Mouse (Mus musculus) neural tube, embryonic 12.5 days (tissue): ENCODE measurements around the gene Trim63. TPM values are rescaled to one million over a fixed set of nuclear protein-coding genes. Genes with fewer than 3 reads are reported as not detected.

Experiments used
- ATAC-seq: fragments of 200-750 bp; cut with Nextera tagmentation; 2 replicates; pipeline ENCODE4 v1.8.0; 2017; ENCODE audit warnings: low read depth, mild to moderate bottlenecking, moderate TSS enrichment, moderate library complexity; ENCODE audit not compliant: low FRiP score
- H3K27ac ChIP-seq: fragments of 300-500 bp; sonication (generic); 2 replicates; pipeline ENCODE4 v1.5.1; 2016
- H3K27me3 ChIP-seq: fragments of 300-500 bp; sonication (generic); replicated peaks from 2 replicates; pipeline ENCODE4 v1.6.1; 2016; ENCODE audit warnings: mild to moderate bottlenecking
- H3K36me3 ChIP-seq: fragments of 300-500 bp; sonication (generic); 2 replicates; pipeline ENCODE4 v1.6.1; 2016; ENCODE audit warnings: mild to moderate bottlenecking
- H3K4me1 ChIP-seq: fragments of 300-500 bp; sonication (generic); 2 replicates; pipeline ENCODE4 v1.6.1; 2016
- H3K4me2 ChIP-seq: fragments of 300-500 bp; sonication (generic); replicated peaks from 2 replicates; pipeline ENCODE4 v1.6.1; 2016; ENCODE audit warnings: mild to moderate bottlenecking
- H3K4me3 ChIP-seq: fragments of 300-500 bp; sonication (generic); 2 replicates; pipeline ENCODE4 v1.5.1; 2016
- H3K9ac ChIP-seq: fragments of 300-500 bp; sonication (generic); 2 replicates; pipeline ENCODE4 v1.6.1; 2016; ENCODE audit warnings: mild to moderate bottlenecking
- H3K9me3 ChIP-seq: fragments of 300-500 bp; sonication (generic); 2 replicates; pipeline ENCODE4 v1.6.1; 2016; ENCODE audit warnings: mild to moderate bottlenecking
- WGBS: fragments of 180-500 bp; shearing (Covaris S2); methylation state at CpG from one replicate; pipeline ENCODE4 v1.1.7; 2016; 5-methylcytosine and 5-hydroxymethylcytosine counted together
- polyA plus RNA-seq: library from polyadenylated mRNA; unstranded; fragments of >200 nt; fragmentation: Nextera tagmentation; extraction: Ambion mirVana; gene quantifications from 2 replicates; pipeline ENCODE4 v1.2.1, GENCODE M21; 2016

Gene Trim63
- polyA plus RNA-seq, 1 experiment from 2014 or later = 2.9 TPM

- Histone ChIP-seq H3K4me1 (peaks cover 9% of the 10 kb centered on the region; the same call in 1 of the 2 replicates), H3K4me2 (no peak overlapping the region), H3K36me3 (no peaks in the 10 kb centered on the region), H3K27ac (no peak overlapping the region), H3K27me3 (peaks cover 14% of the 10 kb centered on the region), H3K4me3 (no peak overlapping the region), H3K9ac (no peak overlapping the region), H3K9me3 (no peaks in the 10 kb centered on the region)
- ATAC-seq = no peak
- 48% methylated on average over 5 of the region's 5 CpGs for WGBS
Observed at GRCm38 (mm10) chr4:134361215-134361614, 46.3 kb downstream of the Trim63 start.

GRCm38 (mm10) chr4:134362124-134362523 is 47.2 kb downstream of the Trim63 start:
- no peaks in the 10 kb centered on the region for H3K36me3 ChIP-seq
- 69% methylated on average over 9 of the region's 9 CpGs for WGBS

GRCm38 (mm10) chr4:134362586-134362985 is 47.7 kb downstream of the Trim63 start:
- no peak overlapping the region for H3K4me3 ChIP-seq
- peaks cover 9% of the 10 kb centered on the region for H3K27me3 ChIP-seq
- H3K9ac ChIP-seq = no peak overlapping the region
- WGBS = 21% methylated on average over 9 of the region's 9 CpGs
- no peak for ATAC-seq
- no peaks in the 10 kb centered on the region for H3K9me3 ChIP-seq
- H3K36me3 ChIP-seq = no peaks in the 10 kb centered on the region
- no peak overlapping the region; the same call in 1 of the 2 replicates for H3K4me2 ChIP-seq
- H3K4me1 ChIP-seq = 0 out of 2 replicates have a peak, but pooled peaks cover 3% of the 10 kb centered on the region
- H3K27ac ChIP-seq = no peak overlapping the region

More at GRCm38 (mm10) chr4:134362124-134362523, 47.2 kb downstream of the Trim63 start:
- H3K4me1 ChIP-seq = peaks cover 6% of the 10 kb centered on the region; the same call in 1 of the 2 replicates
- H3K4me3 ChIP-seq = no peak overlapping the region
- no peak for ATAC-seq
- peaks cover 14% of the 10 kb centered on the region for H3K27me3 ChIP-seq
- H3K9me3 ChIP-seq = no peaks in the 10 kb centered on the region
- H3K4me2 ChIP-seq = no peak overlapping the region
- no peak overlapping the region for H3K27ac ChIP-seq
- H3K9ac ChIP-seq = no peak overlapping the region

- WGBS = 47% methylated on average over 5 of the region's 5 CpGs
- Histone ChIP-seq H3K27me3 (peaks cover 26% of the 10 kb centered on the region), H3K9me3 (no peaks in the 10 kb centered on the region), H3K4me1 (0 out of 2 replicates have a peak, but pooled peaks cover 3% of the 10 kb centered on the region), H3K9ac (no peak overlapping the region), H3K4me3 (no peak overlapping the region), H3K4me2 (no peak overlapping the region), H3K27ac (no peak overlapping the region), H3K36me3 (no peaks in the 10 kb centered on the region)
- ATAC-seq = no peak
Observed at GRCm38 (mm10) chr4:134365280-134365679, 50.4 kb downstream of the Trim63 start.

GRCm38 (mm10) chr4:134370649-134371221 is 55.8 kb downstream of the Trim63 start:
- Histone ChIP-seq H3K9ac (0 out of 2 replicates have a peak overlapping the region, but pooled peaks have one; percentile 17), H3K27ac (no peak overlapping the region), H3K36me3 (no peaks in the 10 kb centered on the region), H3K9me3 (no peaks in the 10 kb centered on the region), H3K4me2 (peak overlapping the region; percentile 94), H3K4me1 (peaks cover 17% of the 10 kb centered on the region), H3K4me3 (peak overlapping the region; percentile 46), H3K27me3 (peaks cover 40% of the 10 kb centered on the region)
- ATAC-seq = no peak
- 1% methylated on average over 18 of the region's 18 CpGs for WGBS

- Histone ChIP-seq H3K36me3 (no peaks in the 10 kb centered on the region), H3K27ac (no peak overlapping the region), H3K9me3 (no peaks in the 10 kb centered on the region), H3K4me3 (peak overlapping the region; percentile 46), H3K27me3 (peaks cover 40% of the 10 kb centered on the region), H3K4me1 (peaks cover 17% of the 10 kb centered on the region), H3K9ac (0 out of 2 replicates have a peak overlapping the region, but pooled peaks have one; percentile 17), H3K4me2 (peak overlapping the region; percentile 94)
- 1% methylated on average over 17 of the region's 17 CpGs for WGBS
- ATAC-seq = no peak
Observed at GRCm38 (mm10) chr4:134371316-134371855, 56.5 kb downstream of the Trim63 start.

- no peaks in the 10 kb centered on the region for H3K9me3 ChIP-seq
- H3K4me3 ChIP-seq = peak overlapping the region; percentile 46
- H3K27ac ChIP-seq = no peak overlapping the region
- H3K27me3 ChIP-seq = peaks cover 40% of the 10 kb centered on the region
- peak; percentile 75 for ATAC-seq
- H3K36me3 ChIP-seq = no peaks in the 10 kb centered on the region
- peaks cover 17% of the 10 kb centered on the region for H3K4me1 ChIP-seq
- 1% methylated on average over 16 of the region's 16 CpGs for WGBS
- peak overlapping the region; percentile 38; the same call in 1 of the 2 replicates for H3K9ac ChIP-seq
- H3K4me2 ChIP-seq = peak overlapping the region; percentile 94
Observed at GRCm38 (mm10) chr4:134372294-134372747, 57.4 kb downstream of the Trim63 start.

GRCm38 (mm10) chr4:134373295-134373694 is 58.4 kb downstream of the Trim63 start:
- no peak overlapping the region for H3K4me3 ChIP-seq
- H3K27ac ChIP-seq = no peak overlapping the region
- H3K4me1 ChIP-seq = peaks cover 17% of the 10 kb centered on the region
- peaks cover 39% of the 10 kb centered on the region for H3K27me3 ChIP-seq
- H3K4me2 ChIP-seq = no peak overlapping the region; the same call in 1 of the 2 replicates
- H3K9me3 ChIP-seq = no peaks in the 10 kb centered on the region
- no peaks in the 10 kb centered on the region for H3K36me3 ChIP-seq
- WGBS = 82% methylated on average over 8 of the region's 8 CpGs
- ATAC-seq = no peak
- no peak overlapping the region for H3K9ac ChIP-seq

- peaks cover 17% of the 10 kb centered on the region for H3K4me1 ChIP-seq
- H3K4me3 ChIP-seq = no peak overlapping the region
- no peak overlapping the region for H3K27ac ChIP-seq
- H3K36me3 ChIP-seq = no peaks in the 10 kb centered on the region
- H3K9ac ChIP-seq = no peak overlapping the region
- peaks cover 30% of the 10 kb centered on the region for H3K27me3 ChIP-seq
- ATAC-seq = no peak
- WGBS = 50% methylated on average over 1 of the region's 1 CpGs
- no peaks in the 10 kb centered on the region for H3K9me3 ChIP-seq
- no peak overlapping the region for H3K4me2 ChIP-seq
Observed at GRCm38 (mm10) chr4:134374306-134374705, 59.4 kb downstream of the Trim63 start.

- H3K9ac ChIP-seq = no peak overlapping the region
- no peak overlapping the region for H3K4me3 ChIP-seq
- no peaks in the 10 kb centered on the region for H3K4me1 ChIP-seq
- no peak overlapping the region for H3K4me2 ChIP-seq
- no peaks in the 10 kb centered on the region for H3K27me3 ChIP-seq
- H3K36me3 ChIP-seq = no peaks in the 10 kb centered on the region
- ATAC-seq = no peak
- H3K27ac ChIP-seq = no peak overlapping the region
- 30% methylated on average over 10 of the region's 10 CpGs for WGBS
- no peaks in the 10 kb centered on the region for H3K9me3 ChIP-seq
Observed at GRCm38 (mm10) chr4:134378089-134378615, 63.2 kb downstream of the Trim63 start.
